Mouse (Mus musculus) Patski (cell line): Measurements from ENCODE around the gene Stmn1. TPM values are rescaled to one million over a fixed set of nuclear protein-coding genes. Genes with fewer than 3 reads are reported as not detected.

Source experiments
- ATAC-seq: fragments of 100-300 bp; one replicate; pipeline ENCODE4 v1.8.0; 2021
- CTCF ChIA-PET: fragments of 350-600 bp; sonication (Branson Sonifier 250); formaldehyde crosslinking; loops from one replicate; lab custom pipeline; 2022; ENCODE audit warnings: inconsistent platforms; lab: Charles Lee
- POLR2A ChIA-PET: fragments of 350-600 bp; sonication (Branson Sonifier 250); formaldehyde crosslinking; loops from one replicate; lab custom pipeline; 2022; ENCODE audit warnings: antibody characterized with exemption, inconsistent platforms; lab: Charles Lee
- DNase-seq: peaks from one replicate; pipeline ENCODE4 v3.0.0-alpha.2; 2011; ENCODE audit warnings: low read depth, low spot score
- H3K27me3 ChIP-seq: fragments of 371-371 bp; one replicate; pipeline ENCODE4 v1.5.1; 2021
- CTCF ChIP-seq: fragments of 100-300 bp; IDR thresholded peaks from one replicate; pipeline ENCODE4 v1.5.1; 2021
- in situ Hi-C: fragments of 300-500 bp; cut with MboI; formaldehyde crosslinking; loops from 3 replicates; pipeline ENCODE4 v1.11.1; 2018; ENCODE audit warnings: low pct_unique_long_range_greater_than_20kb, mixed read lengths
- polyA plus RNA-seq: library from polyadenylated mRNA; unstranded; gene quantifications from one replicate; pipeline ENCODE4 v1.2.3, GENCODE M21; 2021

Stmn1 gene
- polyA plus RNA-seq, 1 experiment from 2014 or later, result 204 TPM

DNA sequence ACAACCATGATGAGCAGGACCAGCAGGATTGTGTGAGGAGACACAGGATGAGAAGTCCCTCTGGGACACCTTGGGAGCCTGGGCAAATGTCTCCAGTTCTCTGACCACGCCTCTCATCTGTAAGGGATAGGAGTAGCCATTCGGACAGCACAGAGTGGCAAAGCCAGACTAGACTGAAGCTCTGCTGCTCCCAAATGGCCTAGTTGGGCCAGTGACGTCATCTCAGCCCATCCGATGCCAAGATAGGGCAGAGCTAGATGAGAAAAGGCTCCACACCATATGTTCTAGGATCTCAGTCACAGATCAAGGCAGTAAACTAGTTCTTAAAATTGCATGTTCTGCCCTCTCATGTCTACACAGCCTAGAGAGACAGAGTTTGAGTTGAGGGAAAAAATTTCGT is 9.3 kb upstream of the Stmn1 start:
- ChIA-PET CTCF (no interaction called here), POLR2A (no interaction called here)
- in situ Hi-C loops, result no loop called here
- TF ChIP-seq CTCF, result no peak
- DNase-seq (no peak), ATAC-seq (no peak)
- no peaks in the 10 kb centered on the region for H3K27me3 ChIP-seq

DNA sequence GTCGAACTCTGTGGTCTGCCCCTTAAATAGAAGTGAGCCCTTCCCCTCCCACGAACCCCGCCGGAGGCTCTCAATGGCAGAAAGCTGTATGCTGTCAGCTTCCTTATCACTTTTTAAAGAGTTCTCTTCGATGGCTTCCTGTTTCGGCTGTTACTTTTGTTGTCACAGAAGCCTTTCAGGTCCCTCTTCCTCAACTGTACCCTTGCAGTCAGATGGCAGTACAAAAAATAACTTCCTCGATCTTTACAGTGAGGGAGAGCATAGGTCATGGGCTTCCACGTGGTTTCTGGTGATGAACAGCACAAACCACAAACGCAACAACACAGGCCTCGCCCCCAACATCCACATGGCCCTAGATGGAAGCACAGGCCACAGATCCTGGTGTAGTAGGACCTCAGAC is 7.8 kb upstream of the Stmn1 start:
- ATAC-seq (no peak), DNase-seq (no peak)
- no peak for TF ChIP-seq CTCF
- H3K27me3 ChIP-seq, result no peaks in the 10 kb centered on the region
- ChIA-PET POLR2A (no interaction called here), CTCF (no interaction called here)
- in situ Hi-C loops, result no loop called here

DNA sequence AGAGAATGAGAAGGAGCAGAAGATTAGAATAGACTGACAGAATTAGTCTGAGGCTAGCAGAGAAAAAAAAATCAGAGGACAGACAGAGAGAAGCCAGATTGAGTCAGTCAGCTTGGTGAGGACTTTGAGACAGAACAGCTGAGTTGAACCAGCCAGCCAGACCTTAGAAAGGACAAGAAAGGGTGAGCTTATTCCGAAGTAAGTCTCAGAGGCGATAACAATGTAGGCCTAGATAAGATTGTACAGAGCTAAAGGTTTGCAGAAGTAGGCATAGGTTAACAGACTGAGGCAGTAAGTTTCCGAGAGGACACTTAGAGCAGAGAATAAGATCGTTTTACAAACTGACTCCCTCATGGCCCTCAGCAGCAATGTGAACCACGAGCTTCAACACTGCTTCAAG is 6.9 kb upstream of the Stmn1 start:
- DNase-seq, result no peak
- ChIA-PET POLR2A (no interaction called here), CTCF (no interaction called here)
- H3K27me3 ChIP-seq, result no peaks in the 10 kb centered on the region
- TF ChIP-seq CTCF, result no peak
- in situ Hi-C loops, result no loop called here
- no peak for ATAC-seq

DNA sequence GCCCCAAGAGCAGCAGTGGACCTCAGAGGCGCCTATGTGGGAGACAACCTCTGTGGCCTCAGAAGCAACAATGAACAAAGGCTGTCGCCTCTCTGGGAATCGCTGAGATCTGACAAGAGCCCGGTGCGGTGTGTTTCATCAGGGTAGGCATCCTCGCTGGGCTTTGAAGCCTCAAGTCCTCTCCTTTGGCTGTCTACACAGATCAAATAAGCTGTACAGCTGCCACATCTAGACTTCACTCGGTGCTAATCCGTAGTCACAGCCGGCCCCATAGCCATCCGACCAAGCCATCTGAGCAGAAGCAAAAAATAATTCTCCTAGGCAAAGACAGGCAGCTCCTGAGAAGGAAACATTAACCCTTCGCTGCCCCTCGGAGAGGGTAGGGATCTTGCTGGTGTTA is 2.3 kb upstream of the Stmn1 start:
- ATAC-seq (no peak), DNase-seq (no peak)

DNA sequence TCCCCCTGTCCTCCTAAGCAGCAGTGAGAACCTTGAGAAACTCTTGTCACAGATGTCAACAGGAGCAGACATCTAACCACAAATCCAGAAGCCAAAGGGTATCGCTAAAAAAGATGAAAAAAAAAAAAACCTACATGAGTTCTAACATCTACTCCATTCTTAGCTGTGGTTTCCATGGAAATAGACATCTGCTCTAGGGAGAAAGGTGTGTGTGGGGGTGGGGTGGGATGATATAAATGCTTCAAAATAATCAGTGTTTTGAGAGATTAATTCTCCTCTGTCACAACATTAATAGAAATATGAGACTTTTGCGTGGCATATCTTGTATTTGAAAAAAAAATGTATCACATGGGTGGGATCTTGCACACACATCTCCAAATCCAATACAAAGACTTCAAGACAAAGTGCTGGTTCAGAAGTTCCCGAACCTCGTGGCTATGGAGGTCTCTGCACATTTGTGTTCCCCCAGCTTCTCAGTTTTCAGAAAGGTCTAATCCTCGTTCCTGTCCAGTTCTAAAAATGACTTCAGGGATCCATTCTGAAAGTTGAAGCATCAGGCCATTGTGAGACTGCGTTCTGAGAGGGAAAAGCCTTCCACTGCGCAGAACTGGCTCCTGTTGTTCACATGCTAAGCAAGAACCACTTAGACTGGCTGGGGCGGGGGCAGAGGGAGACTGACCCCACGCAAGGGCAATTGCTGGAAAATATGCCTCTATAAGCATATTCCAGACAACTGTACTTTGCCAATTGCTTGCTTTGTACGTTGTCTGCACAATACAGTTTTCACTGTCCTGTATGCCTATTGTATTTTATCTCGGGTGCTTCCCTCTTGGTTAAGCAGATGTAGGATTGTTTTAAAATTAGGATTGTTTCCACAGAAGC is 1.5 kb upstream of the Stmn1 start:
- ATAC-seq (no peak), DNase-seq (no peak)
- no peaks in the 10 kb centered on the region for H3K27me3 ChIP-seq
- in situ Hi-C loops, result no loop called here
- ChIA-PET CTCF (no interaction called here), POLR2A (no interaction called here)
- TF ChIP-seq CTCF, result no peak

More for the DNA sequence above, 2.3 kb upstream of the Stmn1 start:
- ChIA-PET CTCF (no interaction called here), POLR2A (no interaction called here)
- TF ChIP-seq CTCF, result no peak
- in situ Hi-C loops, result no loop called here
- H3K27me3 ChIP-seq, result no peaks in the 10 kb centered on the region

DNA sequence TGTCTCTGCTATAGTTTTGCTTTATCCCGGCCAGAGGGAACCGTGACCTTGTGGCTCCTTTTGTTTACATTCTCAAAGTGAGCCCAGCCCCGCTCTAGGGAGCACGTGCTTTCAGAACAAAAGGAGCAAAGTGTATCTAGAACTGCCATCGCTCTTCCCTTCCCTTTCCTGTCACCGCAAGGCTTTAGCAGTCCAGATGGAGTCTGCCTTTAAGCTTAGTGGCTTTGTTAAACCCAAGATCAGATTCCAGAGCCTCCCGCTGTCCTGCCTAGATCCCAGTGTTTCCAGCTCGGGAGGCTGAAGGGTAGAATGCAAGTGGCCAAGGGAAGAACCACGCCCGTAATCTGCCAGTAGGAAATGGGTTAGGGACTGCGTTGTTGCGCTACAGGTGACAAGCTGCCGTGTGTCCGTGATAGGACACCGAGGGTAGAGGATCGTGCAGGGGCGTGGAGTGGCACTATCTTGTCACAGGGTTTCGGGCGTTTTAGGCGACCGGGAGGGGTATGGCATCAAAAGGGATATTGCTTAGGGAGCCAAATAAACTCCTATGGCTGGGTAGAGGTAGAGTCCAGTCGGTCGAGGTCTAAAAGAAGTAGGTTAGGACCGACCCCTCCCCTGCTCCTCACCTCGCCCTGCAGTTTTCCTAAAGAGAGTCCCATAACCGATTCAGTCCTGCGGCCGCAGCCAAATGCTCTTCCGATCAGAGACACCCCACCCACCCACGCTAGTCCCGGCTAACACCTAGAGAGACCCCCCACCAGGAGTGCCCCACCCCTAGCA is 495 bp upstream of the Stmn1 start:
- DNase-seq (no peak), ATAC-seq (peak; percentile 10)
- ChIA-PET CTCF (no interaction called here), POLR2A (no interaction called here)
- no peaks in the 10 kb centered on the region for H3K27me3 ChIP-seq
- in situ Hi-C loops, result no loop called here
- no peak for TF ChIP-seq CTCF

DNA sequence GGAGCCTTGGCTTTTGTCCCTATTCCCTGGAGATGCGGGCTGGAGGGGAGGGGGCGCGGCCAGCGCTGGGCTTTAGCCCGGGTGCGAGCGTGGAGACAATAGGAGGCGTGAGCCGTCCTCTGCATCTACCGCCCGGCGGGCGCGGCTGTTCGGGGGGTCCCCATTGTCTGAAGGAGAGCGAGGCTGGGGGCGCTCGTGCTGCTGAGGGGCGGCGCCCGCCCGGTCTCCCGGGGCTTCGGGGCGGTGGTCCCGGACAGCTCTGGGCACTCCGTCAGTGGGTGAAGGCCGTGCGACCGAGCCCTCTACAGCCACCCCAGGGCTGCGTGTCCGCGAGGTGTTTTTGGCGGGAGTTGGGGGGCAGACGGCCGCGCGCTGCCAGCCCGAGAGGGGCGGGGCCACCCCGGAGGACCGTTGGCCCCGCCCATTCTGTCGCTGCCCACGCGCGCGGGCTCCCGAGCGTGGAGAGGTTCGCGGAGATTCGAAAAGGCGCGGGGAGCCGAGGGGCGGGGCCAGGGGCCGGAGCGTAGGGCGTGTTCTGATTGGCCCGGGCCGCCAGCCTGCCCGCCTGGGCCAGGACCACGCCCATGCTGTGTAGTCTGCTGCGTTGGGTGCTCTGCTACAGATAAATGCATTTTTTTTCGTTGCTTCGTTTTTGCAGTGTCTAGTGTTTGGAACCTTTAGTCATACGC is 602 bp downstream of the Stmn1 start:
- peak; percentile 93 for ATAC-seq
- no peak for DNase-seq
- no peaks in the 10 kb centered on the region for H3K27me3 ChIP-seq
- POLR2A ChIA-PET, result interaction anchor here (0.7 kb wide), 1 partner anchor 28 kb away, joined by 3 read pairs; no protein-coding TSS in a partner anchor
- TF ChIP-seq CTCF, result no peak
- CTCF ChIA-PET, result interaction anchor here (0.9 kb wide), 1 partner anchor 9 kb away, joined by 3 read pairs; no protein-coding TSS in a partner anchor
- in situ Hi-C loops, result no loop called here

DNA sequence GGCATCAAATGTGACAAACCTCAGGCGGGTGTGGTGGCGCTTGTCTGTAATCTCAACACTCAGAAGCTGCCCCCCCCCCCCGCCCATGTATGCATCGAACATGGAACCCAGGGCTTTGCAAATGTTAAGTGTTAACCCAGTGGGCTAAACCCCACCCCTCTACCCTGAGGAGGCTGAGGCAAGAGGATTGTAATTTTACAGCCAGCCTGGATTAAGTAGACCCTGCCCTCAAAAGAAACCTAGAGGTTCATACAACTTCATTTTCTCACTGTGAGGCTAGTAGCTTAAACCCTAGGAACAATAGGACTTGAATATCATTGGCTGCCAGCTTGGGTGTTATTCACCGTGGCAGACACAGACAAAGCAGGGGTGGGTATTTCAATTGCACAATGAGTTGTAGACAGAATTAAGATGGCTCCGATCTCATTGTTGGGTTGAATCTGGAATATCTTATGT is 1.2 kb downstream of the Stmn1 start:
- no peaks in the 10 kb centered on the region for H3K27me3 ChIP-seq
- TF ChIP-seq CTCF, result no peak
- POLR2A ChIA-PET, result interaction anchor here (0.7 kb wide), 1 partner anchor 28 kb away, joined by 3 read pairs; no protein-coding TSS in a partner anchor
- no peak for DNase-seq
- in situ Hi-C loops, result no loop called here
- no peak for ATAC-seq
- CTCF ChIA-PET, result interaction anchor here (0.9 to 1.7 kb wide), 2 partner anchors 9 to 19 kb away, joined by 3 read pairs; no protein-coding TSS in a partner anchor

DNA sequence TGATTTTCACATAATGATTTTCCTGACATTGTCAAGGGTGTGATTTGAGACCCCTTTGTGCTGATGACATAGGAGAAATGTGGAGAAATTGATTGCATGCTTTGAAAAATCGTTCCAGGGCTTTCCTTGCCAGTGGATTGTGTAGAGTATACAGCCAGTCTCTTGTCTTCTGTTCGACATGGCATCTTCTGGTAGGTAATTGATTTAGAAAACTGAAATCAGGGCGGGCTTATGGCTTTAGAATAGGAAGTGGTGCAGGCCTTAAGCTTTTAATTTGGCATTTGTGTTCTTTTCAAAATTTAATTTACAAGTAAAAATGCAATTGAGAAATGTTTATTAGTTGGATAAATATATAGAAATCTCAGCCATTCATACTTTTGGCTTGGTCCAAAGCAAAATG is 1.9 kb downstream of the Stmn1 start:
- H3K27me3 ChIP-seq, result no peaks in the 10 kb centered on the region
- no peak for ATAC-seq
- no peak for TF ChIP-seq CTCF
- ChIA-PET CTCF (interaction anchor here (0.8 to 1.7 kb wide), 4 partner anchors 8 to 74 kb away, joined by 3 to 7 read pairs (median 3); partner anchors contain the start of gene Pafah2), POLR2A (interaction anchor here (0.6 kb wide), 1 partner anchor 31 kb away, joined by 6 read pairs; no protein-coding TSS in a partner anchor)
- in situ Hi-C loops, result no loop called here
- DNase-seq, result no peak

DNA sequence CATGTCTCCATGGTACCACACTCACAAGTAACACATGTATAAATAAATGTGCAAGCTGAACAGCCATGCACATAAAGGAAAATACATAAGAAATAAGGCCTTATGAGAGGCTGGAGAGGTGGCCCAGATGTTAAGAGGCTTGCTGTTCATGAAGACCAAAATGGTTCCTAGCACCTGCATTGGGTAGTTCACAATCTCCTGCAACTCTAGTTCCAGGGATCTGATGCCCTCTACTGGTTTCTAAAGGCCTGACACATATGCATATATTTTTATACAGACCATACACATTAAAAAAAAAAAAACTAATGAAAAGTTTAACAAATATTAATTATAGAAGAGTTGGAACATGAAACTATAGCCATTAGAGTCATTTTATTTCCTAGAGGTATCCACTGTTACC is 3.3 kb downstream of the Stmn1 start:
- ChIA-PET POLR2A (interaction anchor here (1.2 kb wide), 1 partner anchor 137 kb away, joined by 3 read pairs; no protein-coding TSS in a partner anchor), CTCF (interaction anchor here (1.1 to 1.9 kb wide), 2 partner anchors 10 to 75 kb away, joined by 3 to 10 read pairs; partner anchors contain the start of gene Pafah2)
- H3K27me3 ChIP-seq, result no peaks in the 10 kb centered on the region
- in situ Hi-C loops, result no loop called here
- DNase-seq, result no peak
- TF ChIP-seq CTCF, result no peak
- ATAC-seq, result no peak
